Mouse (Mus musculus) granulocyte monocyte progenitor cell, adult 5-6 weeks (primary cell): ENCODE data around the gene Gm3542. TPM values are rescaled to one million over a fixed set of nuclear protein-coding genes. Genes with fewer than 3 reads are reported as not detected.
"Not testable (repeated sequence)": the region's sequence is repeated elsewhere in the genome, so short reads cannot be mapped to it uniquely, and the experiment has no call there.

Experiments used
- ATAC-seq: replicated peaks from 2 replicates; pipeline ENCODE4 v1.8.0; 2016; ENCODE audit warnings: mild to moderate bottlenecking, moderate TSS enrichment, inconsistent platforms; ENCODE audit not compliant: poor library complexity, severe bottlenecking
- total RNA-seq, 2 experiments: library from RNA; stranded (forward) in 1 of 2; stranded (reverse) in 1 of 2; fragments of 200-712, 200-1000 nt in 1 of 2; fragments of >200 nt in 1 of 2; fragmentation: Nextera tagmentation in 1 of 2; gene quantifications; 2 replicates each; pipeline ENCODE4 v1.2.3; 2014 to 2017

Gene Gm3542
- total RNA-seq (2014; fragmentation: Nextera tagmentation) (not detected in 2 replicates), total RNA-seq (2017) (not detected in 2 replicates)

- ATAC-seq: not testable (repeated sequence)
These were observed at the start of gene Gm3542 for GRCm38 (mm10) chr14:5334828-5335227. Gene Gm3542, minus strand, starts transcription at chr14:5334928.

Other genes starting within 250 kb of the Gm3542 start
- not detected in 2 replicates for gene Gm8279, start 203.4 kb downstream of the Gm3542 start, total RNA-seq (2014; fragmentation: Nextera tagmentation)
- gene Gm8279, start 203.4 kb downstream of the Gm3542 start, total RNA-seq (2017): not detected in 2 replicates
- gene Gm3317, start 170.4 kb downstream of the Gm3542 start, total RNA-seq (2014; fragmentation: Nextera tagmentation): not detected in 2 replicates
- not detected in 2 replicates for gene Gm3317, start 170.4 kb downstream of the Gm3542 start, total RNA-seq (2017)
- gene Gm8271, start 149.1 kb downstream of the Gm3542 start, total RNA-seq (2014; fragmentation: Nextera tagmentation): not detected in 2 replicates
- gene Gm8271, start 149.1 kb downstream of the Gm3542 start, total RNA-seq (2017): not detected in 2 replicates
- not detected in 2 replicates for gene Gm3526, start 74.3 kb downstream of the Gm3542 start, total RNA-seq (2014; fragmentation: Nextera tagmentation)
- not detected in 2 replicates for gene Gm3526, start 74.3 kb downstream of the Gm3542 start, total RNA-seq (2017)
- gene Gm3500, start 54.1 kb upstream of the Gm3542 start, total RNA-seq (2014; fragmentation: Nextera tagmentation): 1.3 TPM in 1 of 2 replicates, not detected in the other
- gene Gm3500, start 54.1 kb upstream of the Gm3542 start, total RNA-seq (2017): not detected in 2 replicates
- gene Gm3194, start 120.5 kb upstream of the Gm3542 start, total RNA-seq (2014; fragmentation: Nextera tagmentation): 1.6 TPM in 1 of 2 replicates, not detected in the other
- 0.21 and 0.43 TPM in 2 replicates for gene Gm3194, start 120.5 kb upstream of the Gm3542 start, total RNA-seq (2017)
- not detected in 2 replicates for gene Gm8246, start 142.9 kb upstream of the Gm3542 start, total RNA-seq (2014; fragmentation: Nextera tagmentation)
- not detected in 2 replicates for gene Gm8246, start 142.9 kb upstream of the Gm3542 start, total RNA-seq (2017)
- not detected in 2 replicates for gene Gm3187, start 149.3 kb upstream of the Gm3542 start, total RNA-seq (2014; fragmentation: Nextera tagmentation)
- not detected in 2 replicates for gene Gm3187, start 149.3 kb upstream of the Gm3542 start, total RNA-seq (2017)
- 0.37 TPM in 1 of 2 replicates, not detected in the other for gene Gm3488, start 166.7 kb upstream of the Gm3542 start, total RNA-seq (2014; fragmentation: Nextera tagmentation)
- gene Gm3488, start 166.7 kb upstream of the Gm3542 start, total RNA-seq (2017): not detected in 2 replicates
- not detected in 2 replicates for gene Gm3532, start 203.6 kb upstream of the Gm3542 start, total RNA-seq (2014; fragmentation: Nextera tagmentation)
- not detected in 2 replicates for gene Gm3532, start 203.6 kb upstream of the Gm3542 start, total RNA-seq (2017)